Mouse (Mus musculus) 3134 (cell line): Measurements from ENCODE around the gene Sult2b1.

Experiments used
- DNase-seq: peaks from one replicate; pipeline ENCODE4 v3.0.0-alpha.2; 2011; ENCODE audit warnings: low spot score; ENCODE audit not compliant: insufficient read length; ENCODE audit errors: extremely low read depth

Sult2b1 gene

GRCm38 (mm10) chr7:45784524-45785372, at the start of gene Sult2b1:
Sult2b1 (minus strand) TSS chr7:45784669.
- DNase-seq: no peak

GRCm38 (mm10) chr7:45833924-45834323, 49.5 kb upstream of the Sult2b1 start:
- DNase-seq: no peak

GRCm38 (mm10) chr7:45833148-45833790, 48.8 kb upstream of the Sult2b1 start:
- no peak for DNase-seq

- DNase-seq: no peak
Observed at GRCm38 (mm10) chr7:45832428-45832827, 48.0 kb upstream of the Sult2b1 start.

GRCm38 (mm10) chr7:45831128-45831525, 46.7 kb upstream of the Sult2b1 start:
- no peak for DNase-seq

GRCm38 (mm10) chr7:45830427-45831127, 46.1 kb upstream of the Sult2b1 start, which contains the start of gene Grwd1:
Grwd1 (minus strand) TSS chr7:45830944.
- peak; percentile 81 for DNase-seq

GRCm38 (mm10) chr7:45826631-45827030, 42.2 kb upstream of the Sult2b1 start:
- DNase-seq: no peak

GRCm38 (mm10) chr7:45824598-45824997, 40.1 kb upstream of the Sult2b1 start, which contains the start of gene Kcnj14:
Kcnj14 (minus strand) TSS chr7:45824782.
- no peak for DNase-seq

GRCm38 (mm10) chr7:45820913-45821312, 36.4 kb upstream of the Sult2b1 start:
- DNase-seq: peak; percentile 66

- DNase-seq: no peak
Observed at GRCm38 (mm10) chr7:45819843-45820242, 35.4 kb upstream of the Sult2b1 start.

- DNase-seq: no peak
Observed at GRCm38 (mm10) chr7:45815984-45816351, 31.5 kb upstream of the Sult2b1 start.

- no peak for DNase-seq
Observed at GRCm38 (mm10) chr7:45815323-45815983, 31.0 kb upstream of the Sult2b1 start.

GRCm38 (mm10) chr7:45814841-45815240, 30.4 kb upstream of the Sult2b1 start:
- DNase-seq: no peak

- DNase-seq: peak; percentile 95
Observed at GRCm38 (mm10) chr7:45813787-45814779, 29.6 kb upstream of the Sult2b1 start, which contains the start of gene Cyth2. Cyth2 (minus strand) TSS chr7:45814581.

- DNase-seq: no peak
Observed at GRCm38 (mm10) chr7:45812921-45813320, 28.5 kb upstream of the Sult2b1 start.

- no peak for DNase-seq
Observed at GRCm38 (mm10) chr7:45809276-45810075, 25.0 kb upstream of the Sult2b1 start.

GRCm38 (mm10) chr7:45808471-45808870, 24.0 kb upstream of the Sult2b1 start:
- no peak for DNase-seq

GRCm38 (mm10) chr7:45805941-45806340, 21.5 kb upstream of the Sult2b1 start:
- DNase-seq: no peak

- DNase-seq: peak; percentile 74
Observed at GRCm38 (mm10) chr7:45802551-45802950, 18.1 kb upstream of the Sult2b1 start.
